Mouse (Mus musculus) forebrain, embryonic 11.5 days (tissue): ENCODE data around the gene Ceacam1. TPM values are rescaled to one million over a fixed set of nuclear protein-coding genes. Genes with fewer than 3 reads are reported as not detected.

ENCODE experiments used
- polyA plus RNA-seq: library from polyadenylated mRNA; unstranded; fragments of >200 nt; fragmentation: Nextera tagmentation; extraction: Ambion mirVana; gene quantifications from 2 replicates; pipeline ENCODE4 v1.2.1, GENCODE M21; 2014

The Ceacam1 gene
- polyA plus RNA-seq, 1 experiment from 2014 or later: 0.81 TPM

Other genes with a start within 250 kb of the Ceacam1 start
- gene Gsk3a, start 239.8 kb downstream of the Ceacam1 start, polyA plus RNA-seq: 14.0 and 16.6 TPM in 2 replicates
- 14.6 and 17.5 TPM in 2 replicates for gene Erf, start 226.8 kb downstream of the Ceacam1 start, polyA plus RNA-seq
- 40.3 and 44.2 TPM in 2 replicates for gene Cic, start 209.9 kb downstream of the Ceacam1 start, polyA plus RNA-seq
- 298 and 321 TPM in 2 replicates for gene Pafah1b3, start 179.6 kb downstream of the Ceacam1 start, polyA plus RNA-seq
- gene Prr19, start 176.2 kb downstream of the Ceacam1 start, polyA plus RNA-seq: 1.1 and 1.7 TPM in 2 replicates
- 6.7 and 7.7 TPM in 2 replicates for gene Tmem145, start 171.5 kb downstream of the Ceacam1 start, polyA plus RNA-seq
- 13.8 and 14.6 TPM in 2 replicates for gene Megf8, start 160.4 kb downstream of the Ceacam1 start, polyA plus RNA-seq
- 0.28 TPM in 1 of 2 replicates, not detected in the other for gene Cnfn, start 107.9 kb downstream of the Ceacam1 start, polyA plus RNA-seq
- 3.0 and 3.8 TPM in 2 replicates for gene Lipe, start 78.9 kb downstream of the Ceacam1 start, polyA plus RNA-seq
- 0.69 TPM in 1 of 2 replicates, not detected in the other for gene Cxcl17, start 64.7 kb downstream of the Ceacam1 start, polyA plus RNA-seq
- 0.13 TPM in 1 of 2 replicates, not detected in the other for gene Ceacam2, start 62.3 kb upstream of the Ceacam1 start, polyA plus RNA-seq
- gene Erich4, start 138.3 kb upstream of the Ceacam1 start, polyA plus RNA-seq: not detected in 2 replicates
- gene Dmac2, start 141.8 kb upstream of the Ceacam1 start, polyA plus RNA-seq: 22.2 and 23.4 TPM in 2 replicates
- 0.29 and 0.99 TPM in 2 replicates for gene B3gnt8, start 149.1 kb upstream of the Ceacam1 start, polyA plus RNA-seq
- gene Bckdha, start 181.4 kb upstream of the Ceacam1 start, polyA plus RNA-seq: 30.5 and 38.0 TPM in 2 replicates
- 52.2 and 56.4 TPM in 2 replicates for gene Exosc5, start 181.6 kb upstream of the Ceacam1 start, polyA plus RNA-seq
- gene Tmem91, start 197.6 kb upstream of the Ceacam1 start, polyA plus RNA-seq: 2.7 and 3.2 TPM in 2 replicates
- 30.4 and 35.1 TPM in 2 replicates for gene B9d2, start 203.2 kb upstream of the Ceacam1 start, polyA plus RNA-seq
- gene Tgfb1, start 209.4 kb upstream of the Ceacam1 start, polyA plus RNA-seq: 1.1 and 1.6 TPM in 2 replicates
- 37.8 and 41.2 TPM in 2 replicates for gene Ccdc97, start 241.5 kb upstream of the Ceacam1 start, polyA plus RNA-seq